Mouse (Mus musculus): Measurements from ENCODE around the gene Gpr89. TPM values are rescaled to one million over a fixed set of nuclear protein-coding genes. Genes with fewer than 3 reads are reported as not detected.

The Gpr89 gene
- 10 to 100 TPM; 20.8 to 21.6 TPM for total RNA-seq (2021)

DNA sequence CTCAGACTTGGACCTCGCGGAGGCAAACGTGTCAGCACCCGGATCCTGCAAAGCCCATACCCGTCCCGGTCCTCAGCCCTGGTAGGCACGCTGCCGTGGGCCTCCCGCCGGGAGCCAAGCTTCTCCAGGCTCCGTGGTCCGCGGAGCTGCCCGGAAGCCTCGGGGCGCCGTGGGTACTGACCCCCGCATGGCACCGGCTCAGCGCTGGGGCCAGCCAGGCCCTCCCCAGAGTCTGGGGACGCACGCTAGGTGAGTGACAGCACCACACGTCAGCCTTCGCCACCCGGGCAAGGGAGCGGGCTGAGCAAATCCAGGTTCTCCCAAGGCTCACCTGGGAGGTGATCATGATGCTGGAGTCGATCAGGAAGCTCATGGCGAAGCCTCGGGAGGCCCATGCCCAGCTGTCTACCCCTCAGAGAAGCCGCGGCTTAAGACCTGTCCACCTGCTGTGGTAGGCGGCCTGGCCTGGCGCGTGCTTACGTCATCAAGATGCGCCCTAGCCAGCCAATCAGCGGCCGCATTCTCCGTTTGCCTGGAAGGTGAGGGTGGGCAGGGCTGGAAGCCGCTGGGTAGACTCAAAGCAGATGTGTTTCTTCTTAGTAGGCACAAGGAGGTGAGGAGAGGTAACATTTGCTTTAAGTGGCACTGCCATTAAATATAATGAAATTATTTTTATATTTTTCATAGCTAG, at the start of gene Gpr89:
Gene Gpr89 (minus strand): TSS at position 496 of the 691 bp plus-strand sequence.
- DNase-seq, result peak; percentile 88 to 92
- intact Hi-C loops (cut with DNase I), result loop anchor here (5.0 kb wide), 1 partner anchor 163 kb away; no protein-coding TSS in a partner anchor

DNA sequence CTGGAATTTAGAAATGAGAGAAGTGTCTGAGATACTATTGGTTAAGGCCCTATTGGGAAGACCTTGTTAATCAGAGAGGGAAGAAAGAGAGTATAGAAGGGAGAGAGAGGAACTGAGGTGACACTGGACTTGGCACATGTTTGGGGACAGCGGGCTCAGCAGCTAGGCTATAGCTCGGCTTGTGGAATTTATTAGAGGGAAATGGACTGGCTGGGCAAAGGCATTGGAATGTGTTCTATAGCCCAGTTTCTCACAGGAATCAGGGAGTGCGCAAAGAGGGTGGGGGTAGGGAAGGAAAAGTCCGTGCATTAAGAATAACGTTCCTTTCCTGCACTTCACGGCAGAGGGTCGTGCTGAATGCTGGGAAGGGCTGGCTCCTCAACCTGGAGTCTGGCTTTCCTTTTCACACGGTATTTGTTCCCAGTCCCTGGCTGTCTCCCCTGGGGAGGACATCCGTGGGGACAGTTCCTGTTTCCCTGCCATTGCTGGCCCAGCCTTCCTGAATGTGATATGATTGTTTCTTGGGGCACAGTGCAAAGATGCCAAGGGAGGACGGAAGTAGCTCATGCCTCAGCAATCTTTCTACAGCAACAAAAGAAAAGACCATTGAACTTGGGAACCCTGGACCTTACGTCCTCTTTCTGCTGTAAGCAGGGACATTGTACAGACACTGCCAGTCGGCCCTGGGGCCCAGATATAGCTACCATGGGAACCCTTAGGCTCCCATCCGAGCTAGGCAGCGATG, 48.5 kb upstream of the Gpr89 start:
- DNase-seq, result no peak
- intact Hi-C loops (cut with DNase I), result no loop called here

DNA sequence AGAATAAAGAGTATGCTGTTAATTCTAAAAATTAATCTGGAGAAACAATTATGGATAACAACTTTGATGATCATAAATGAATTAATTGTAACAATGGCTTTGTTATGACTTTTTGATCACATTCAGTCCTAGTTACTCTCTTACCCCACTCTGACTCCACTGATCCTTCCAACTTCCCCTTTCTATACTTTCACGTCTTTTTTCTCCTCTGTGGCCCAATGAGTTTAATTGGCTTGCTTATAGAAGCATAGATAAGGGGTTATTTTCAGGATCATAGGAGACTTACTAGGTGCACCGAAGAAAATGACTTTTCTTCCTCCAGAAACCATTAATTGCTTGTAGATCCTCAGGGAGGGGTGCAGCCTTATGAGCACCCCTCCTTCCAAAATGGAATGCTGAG, 37.6 kb upstream of the Gpr89 start:
- intact Hi-C loops (cut with DNase I), result no loop called here

DNA sequence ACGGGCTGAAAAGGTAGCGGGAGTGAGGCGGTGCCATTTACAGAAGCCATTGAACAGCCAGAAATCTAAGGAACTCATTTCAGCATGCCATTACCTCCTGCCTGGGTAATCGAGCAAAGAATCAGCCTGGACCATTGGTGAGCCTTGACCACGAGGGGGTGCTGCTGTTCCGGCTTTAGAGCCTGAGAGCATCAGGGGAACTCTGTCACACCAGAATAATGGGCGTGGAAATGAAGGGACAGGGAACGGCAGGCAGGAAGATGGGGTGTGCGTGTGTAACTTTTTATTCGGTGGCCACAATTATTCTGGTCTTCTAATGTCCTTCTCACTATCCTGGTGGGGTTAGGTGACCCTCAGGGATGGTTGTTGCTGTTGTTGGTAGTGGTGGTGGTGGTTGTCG, 33.6 kb upstream of the Gpr89 start:
- intact Hi-C loops (cut with DNase I), result loop anchor here (1.0 to 5.0 kb wide), 4 partner anchors 94 to 1469 kb away; no protein-coding TSS in a partner anchor
- DNase-seq, result peak; percentile 80 to 86

More for the DNA sequence above, 37.6 kb upstream of the Gpr89 start:
- DNase-seq, result no peak

DNA sequence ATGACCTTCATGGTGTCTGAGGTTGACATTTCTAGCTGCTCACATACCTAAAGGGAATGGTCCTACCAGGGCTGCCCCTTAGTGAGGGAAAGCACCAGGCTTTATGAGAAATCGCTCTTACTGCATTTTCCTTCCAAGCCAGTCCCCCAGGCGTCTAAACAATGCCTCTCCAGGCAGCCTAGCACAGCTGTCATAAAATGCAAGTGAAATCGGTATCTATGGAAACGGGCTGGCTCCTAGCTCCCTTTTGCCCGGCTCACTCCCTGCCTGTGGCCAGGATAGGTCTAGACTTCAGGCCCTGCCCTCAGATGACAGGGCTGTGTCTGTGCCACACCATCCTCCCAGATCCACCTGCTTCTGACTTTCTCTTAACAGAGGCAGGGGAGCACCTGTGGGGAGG, 32.5 kb upstream of the Gpr89 start:
- no peak for DNase-seq
- intact Hi-C loops (cut with DNase I), result loop anchor here (1.0 to 5.0 kb wide), 4 partner anchors 95 to 1470 kb away; no protein-coding TSS in a partner anchor

DNA sequence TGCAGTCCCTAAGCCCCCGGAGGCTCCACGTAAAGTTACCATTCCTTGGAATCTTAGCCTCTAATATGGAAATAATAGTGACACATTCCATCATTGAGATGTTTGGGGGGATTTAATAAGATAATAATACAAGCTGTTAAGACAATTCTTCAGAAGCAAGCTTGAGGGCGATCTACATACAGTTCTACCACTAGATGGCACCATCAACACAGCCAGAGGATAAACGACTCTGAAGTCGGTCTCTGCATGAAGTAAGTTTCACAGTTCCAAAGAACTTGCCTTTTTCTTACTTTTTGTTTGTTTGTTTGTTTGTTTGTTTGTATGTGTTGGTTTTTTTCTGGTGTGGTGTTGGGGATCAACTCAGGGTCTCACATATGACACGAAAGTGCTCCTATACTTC, 31.1 kb upstream of the Gpr89 start:
- intact Hi-C loops (cut with DNase I), result loop anchor here (1.0 to 5.0 kb wide), 2 partner anchors 249 to 1471 kb away; no protein-coding TSS in a partner anchor
- peak in 1 of 2 experiments; percentile 5 for DNase-seq

DNA sequence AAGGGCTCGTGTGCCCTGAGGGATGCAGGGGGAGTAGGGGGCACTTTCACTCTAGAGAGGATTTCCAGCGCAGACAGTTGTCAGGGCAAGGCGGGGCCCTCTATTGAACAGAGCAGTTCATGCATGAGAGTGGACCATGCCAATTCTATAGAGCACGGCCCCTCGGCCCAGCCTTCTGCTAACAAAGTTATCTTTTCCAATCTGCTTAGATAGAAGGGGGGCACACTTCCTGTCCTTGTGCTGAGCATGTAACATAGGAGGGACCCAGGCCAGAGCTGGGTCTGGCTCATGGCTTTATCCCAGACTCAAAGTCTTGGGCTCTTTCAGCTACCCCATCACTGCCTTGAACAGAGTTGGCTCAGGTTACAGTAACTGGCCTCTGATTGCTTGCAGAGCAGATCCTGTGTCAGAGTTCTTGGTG, 26.1 kb upstream of the Gpr89 start:
- intact Hi-C loops (cut with DNase I), result no loop called here

DNA sequence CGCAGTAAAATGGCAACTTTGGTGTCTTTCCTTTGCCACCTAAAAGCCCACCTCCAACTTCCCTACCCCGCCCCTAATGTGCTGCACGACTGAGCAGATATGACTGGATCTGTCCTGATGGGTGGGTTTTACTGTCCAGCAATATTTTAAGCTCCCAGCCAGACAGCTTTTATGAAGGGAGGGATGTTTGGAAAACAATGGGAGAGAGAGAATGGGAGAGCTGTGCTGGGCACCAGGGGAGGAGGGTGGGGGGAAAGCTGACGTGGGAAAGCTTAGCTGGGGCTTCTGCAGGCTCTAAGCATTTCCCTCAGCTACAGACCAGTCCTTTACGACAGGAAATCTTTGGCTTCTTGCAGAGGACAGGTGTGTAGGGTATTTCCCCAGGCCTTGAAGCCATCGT, 20.8 kb upstream of the Gpr89 start, which contains the start of gene Gja8:
Gene Gja8 (minus strand): TSS at position 101 of the 400 bp plus-strand sequence.
- no peak for DNase-seq
- intact Hi-C loops (cut with DNase I), result no loop called here

More for the DNA sequence above, 26.1 kb upstream of the Gpr89 start:
- no peak for DNase-seq

DNA sequence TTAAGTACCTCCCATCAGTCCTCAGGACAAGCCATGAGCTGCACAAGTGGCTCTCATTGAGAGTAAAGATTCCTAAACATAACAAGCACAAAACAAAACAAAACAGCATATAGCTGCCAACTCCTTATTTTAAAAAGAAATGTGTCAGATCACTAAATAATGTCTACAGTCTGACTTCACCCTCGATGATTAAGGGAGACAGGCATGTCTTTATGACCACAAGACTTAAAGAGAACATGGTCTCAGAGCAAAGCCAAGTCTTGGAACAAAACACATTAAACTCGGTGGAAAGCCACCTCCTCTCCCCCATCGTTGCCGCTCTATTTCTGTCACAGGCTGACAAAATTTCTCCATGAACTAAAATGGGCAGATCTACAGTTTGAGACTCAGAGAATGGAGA, 19.5 kb upstream of the Gpr89 start:
- intact Hi-C loops (cut with DNase I), result no loop called here
- no peak for DNase-seq

DNA sequence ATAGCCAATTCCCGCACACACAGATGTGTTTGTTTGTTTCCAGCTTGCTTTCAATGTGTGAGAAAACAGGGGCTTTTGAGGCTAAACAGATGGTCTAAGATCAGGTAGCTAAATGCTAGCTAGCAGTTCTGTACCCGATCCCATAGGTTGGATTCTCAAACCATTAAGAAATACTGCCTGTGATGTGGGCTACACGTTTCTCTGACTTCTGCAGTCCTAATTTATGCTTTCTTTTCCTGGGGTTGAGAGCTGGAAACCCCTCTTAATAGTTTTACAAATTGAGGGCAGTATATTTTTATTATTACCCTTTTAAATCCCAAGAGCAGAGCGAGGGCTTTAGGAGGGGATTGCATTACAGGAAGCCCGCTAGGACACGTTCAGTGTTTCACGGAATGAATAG, 15.8 kb upstream of the Gpr89 start:
- DNase-seq, result no peak
- intact Hi-C loops (cut with DNase I), result no loop called here

DNA sequence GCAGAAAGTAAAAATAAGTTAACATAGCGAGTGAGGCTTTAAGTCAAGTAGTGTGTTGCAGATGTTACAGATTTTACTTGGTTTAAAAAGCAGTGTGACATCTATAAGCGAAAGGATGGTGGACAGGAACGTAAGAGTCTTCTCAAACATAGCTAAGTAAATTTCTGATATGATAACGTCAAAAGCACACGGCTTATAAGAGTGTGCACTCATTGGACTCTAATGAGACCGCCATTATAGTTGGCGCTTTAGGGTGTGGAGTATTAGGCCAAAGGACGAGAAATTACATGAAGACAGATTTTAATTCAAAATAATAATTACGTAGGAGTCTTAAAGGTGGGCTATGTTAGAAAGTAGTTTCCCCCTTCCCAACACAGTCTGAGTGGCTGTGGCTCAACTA, 446 bp upstream of the Gpr89 start:
- no peak for DNase-seq
- intact Hi-C loops (cut with DNase I), result no loop called here

DNA sequence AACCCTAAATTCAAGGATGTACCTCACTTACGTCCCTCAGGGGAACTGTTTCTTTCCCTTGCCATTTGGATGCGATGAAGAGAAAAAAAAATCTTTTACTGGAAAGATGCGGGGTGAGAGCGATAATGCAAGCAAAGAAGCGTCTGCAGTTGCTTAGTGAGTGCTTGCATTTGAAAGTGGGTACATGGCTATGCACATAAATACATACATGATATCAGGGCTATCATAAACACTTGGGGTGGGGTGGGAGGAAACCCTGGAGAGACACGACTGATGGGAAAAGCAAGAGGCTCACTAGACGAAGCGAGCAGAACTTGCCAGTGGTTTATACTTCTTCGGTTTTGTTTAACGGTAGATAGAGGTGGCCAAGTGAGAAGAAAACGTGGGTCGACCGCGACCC, 753 bp downstream of the Gpr89 start, which contains the start of gene Gja5:
Gene Gja5 (plus strand): TSS at position 301 of the 400 bp plus-strand sequence.
- DNase-seq, result no peak
- intact Hi-C loops (cut with DNase I), result loop anchor here (5.0 kb wide), 1 partner anchor 162 kb away; no protein-coding TSS in a partner anchor

DNA sequence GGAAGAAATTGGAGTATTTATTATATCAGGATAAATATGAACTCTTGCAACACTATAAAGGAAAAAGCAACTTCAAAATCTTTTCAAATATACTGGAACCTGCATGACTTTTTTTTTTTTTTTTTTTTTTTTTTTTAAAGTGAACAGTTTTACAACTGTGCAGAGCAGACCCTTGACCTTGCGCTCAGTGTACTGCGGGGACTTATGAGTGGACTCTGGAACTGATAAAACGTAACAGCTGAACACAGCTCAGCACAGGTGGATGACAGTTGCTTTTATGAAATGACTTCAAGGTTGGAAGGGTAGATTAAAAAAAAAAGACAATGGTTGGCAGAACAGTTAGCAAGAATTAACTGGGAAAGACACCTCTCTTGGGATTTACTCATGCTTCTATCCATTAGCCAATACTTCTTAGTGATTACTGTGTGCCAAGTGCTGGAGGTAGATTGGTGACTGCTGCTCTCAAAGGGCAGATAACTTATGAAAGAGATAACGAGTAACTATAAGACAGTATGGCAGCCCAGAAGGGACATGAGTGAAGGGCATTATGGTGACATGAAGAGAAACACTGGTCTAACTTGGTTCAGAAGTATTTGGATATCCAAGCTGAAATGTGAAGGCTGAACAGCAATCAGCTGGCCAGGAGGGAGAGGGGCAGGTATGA, 2.7 kb downstream of the Gpr89 start:
- no peak for DNase-seq
- intact Hi-C loops (cut with DNase I), result loop anchor here (5.0 kb wide), 1 partner anchor 160 kb away; no protein-coding TSS in a partner anchor

DNA sequence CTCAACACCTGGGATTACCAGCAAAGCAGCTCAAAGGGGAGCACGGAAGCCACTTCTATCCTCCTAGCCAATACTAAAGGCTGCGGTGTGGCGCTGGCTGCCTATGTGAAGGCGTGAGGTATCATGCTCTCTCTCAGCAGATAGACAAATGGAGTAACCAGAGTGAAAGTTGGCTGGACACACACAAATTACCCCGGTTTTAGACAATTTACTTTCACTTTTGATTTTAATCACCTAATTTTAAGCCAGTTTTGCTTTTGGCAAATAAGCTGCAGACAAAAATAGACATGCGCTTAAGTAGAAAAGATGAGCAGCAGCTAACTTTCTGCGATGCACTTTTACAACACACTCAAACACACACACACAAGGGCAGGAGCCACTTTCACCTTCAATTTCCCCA, 21.5 kb downstream of the Gpr89 start:
- DNase-seq, result no peak
- intact Hi-C loops (cut with DNase I), result no loop called here

DNA sequence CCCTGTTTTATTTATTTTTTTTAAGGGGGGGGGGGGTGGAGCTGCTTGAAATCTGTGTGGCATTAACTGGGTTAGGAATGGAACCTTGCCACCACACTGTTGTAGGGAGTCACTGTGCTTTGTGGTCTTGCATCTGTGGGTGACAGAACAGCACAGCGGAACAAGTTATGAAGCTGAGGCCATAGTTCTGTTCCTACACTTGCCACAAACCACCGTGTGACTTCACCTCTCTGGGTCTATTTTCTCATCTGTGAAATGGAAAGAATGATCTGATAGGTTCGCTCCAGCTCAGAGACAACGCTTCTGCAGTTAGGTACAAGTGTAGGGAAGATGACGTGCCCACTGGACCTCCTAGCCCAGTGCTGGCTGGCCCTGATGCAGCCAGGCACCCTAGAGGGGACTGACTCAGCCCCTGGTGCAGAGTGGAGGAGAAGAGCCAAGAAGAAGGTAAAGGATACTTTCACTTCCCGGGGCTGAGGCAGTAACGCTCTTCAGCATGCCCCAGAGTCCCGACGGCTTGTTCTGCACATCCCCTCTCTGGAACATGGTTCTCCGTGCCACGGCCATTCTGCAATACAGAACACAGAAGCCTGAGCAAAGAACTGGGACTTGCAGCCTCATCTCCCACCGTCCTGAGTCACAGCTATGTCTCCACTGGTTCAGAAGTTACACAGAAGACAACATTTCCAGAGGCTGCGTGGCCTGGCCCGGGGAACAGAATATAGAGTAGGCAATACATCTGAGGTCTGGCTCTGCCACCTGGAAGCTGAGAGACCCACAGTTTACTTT, 22.9 kb downstream of the Gpr89 start:
- intact Hi-C loops (cut with DNase I), result no loop called here
- no peak for DNase-seq

DNA sequence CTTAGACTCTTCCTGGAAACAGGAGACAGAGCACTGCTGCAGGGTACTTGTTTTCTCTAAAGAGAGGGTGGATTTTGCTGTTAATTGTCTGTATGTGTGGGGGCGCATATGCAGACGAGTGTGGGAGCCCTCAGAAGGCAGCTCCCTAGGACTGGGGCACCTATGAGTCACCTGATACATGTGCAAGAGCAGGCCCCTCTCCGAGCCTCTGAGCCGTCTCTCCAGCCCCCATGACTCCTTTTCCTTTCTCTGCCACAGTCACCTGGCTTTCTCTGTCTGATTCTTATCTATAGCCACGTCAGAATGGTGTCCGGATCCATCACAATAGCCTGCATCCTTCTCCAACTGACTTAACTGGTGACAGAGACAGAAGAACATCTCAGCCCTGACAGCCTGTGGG, 23.6 kb downstream of the Gpr89 start:
- intact Hi-C loops (cut with DNase I), result no loop called here
- DNase-seq, result no peak

DNA sequence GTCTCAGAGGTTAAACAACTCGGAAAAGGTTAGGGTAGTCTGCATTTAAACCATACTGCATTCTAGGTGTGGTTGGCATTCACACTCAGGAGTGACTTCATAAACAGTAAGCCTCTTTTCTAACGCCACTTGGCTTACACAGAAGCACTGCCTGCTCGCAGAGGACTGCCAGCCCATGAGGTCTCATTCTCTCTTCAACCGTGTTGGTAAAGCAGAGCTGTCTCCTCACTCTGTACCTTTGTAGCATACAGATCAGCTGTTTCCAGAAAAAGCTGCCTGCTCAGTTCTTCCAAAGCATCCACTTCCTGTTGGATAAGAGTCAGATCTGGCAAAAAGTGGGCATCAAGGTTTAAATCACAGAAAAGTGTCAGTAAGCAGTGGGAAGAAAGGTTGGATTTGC, 24.8 kb downstream of the Gpr89 start:
- intact Hi-C loops (cut with DNase I), result no loop called here
- no peak for DNase-seq

DNA sequence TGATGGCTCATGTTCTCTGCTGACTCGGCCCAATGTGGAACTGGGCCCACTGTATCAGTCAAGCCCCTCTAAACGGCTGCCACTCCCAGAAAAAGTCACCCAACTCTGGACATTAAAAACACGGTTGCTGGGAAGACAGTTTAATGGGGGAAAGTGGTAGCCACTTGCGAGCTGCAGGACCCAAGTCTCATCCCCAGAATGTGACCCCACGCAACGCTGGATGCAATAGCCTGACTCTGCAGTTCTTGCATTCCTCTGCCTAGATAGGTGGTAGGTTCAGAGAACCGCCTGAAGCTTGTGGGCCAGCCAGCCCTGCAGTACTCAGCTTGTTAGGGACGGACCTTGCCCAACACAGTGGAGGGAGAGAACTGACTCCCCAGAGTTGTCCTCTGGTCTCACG, 25.6 kb downstream of the Gpr89 start:
- intact Hi-C loops (cut with DNase I), result no loop called here
- no peak for DNase-seq

DNA sequence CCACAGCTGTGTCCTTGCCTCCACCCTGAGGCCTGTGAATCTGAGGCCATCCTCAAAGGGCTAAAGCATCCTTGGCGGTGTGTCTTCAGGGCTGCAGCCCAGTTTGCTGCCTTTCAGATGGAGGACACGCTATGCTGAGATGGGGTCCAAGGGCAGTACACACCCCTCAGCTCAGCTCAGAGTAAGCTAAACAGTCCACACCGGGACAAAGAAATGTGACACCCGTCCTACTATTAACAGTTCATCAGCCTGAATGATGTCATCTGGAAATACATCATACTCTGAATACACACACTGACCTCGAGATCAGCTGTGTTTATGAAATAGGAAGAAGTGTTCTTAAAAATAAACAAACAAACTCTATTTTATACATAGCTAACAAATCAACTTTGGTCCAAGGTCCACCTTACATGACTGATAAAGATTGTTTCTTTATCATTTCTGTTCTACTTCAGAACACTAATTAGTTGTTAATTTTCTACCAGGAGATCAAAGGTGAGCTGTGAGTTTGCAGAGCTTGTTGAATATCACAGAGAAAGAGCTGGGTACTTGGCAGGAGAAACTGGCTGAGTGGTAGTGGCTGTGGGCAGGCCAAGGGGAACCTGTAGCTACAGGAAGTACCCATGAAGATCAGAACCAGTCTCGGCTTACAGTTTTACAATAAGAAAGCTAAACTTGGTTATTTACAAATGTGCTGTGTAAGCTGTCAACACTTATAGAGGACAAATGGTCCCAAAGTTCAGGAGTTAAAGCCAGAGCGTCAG, 30.2 kb downstream of the Gpr89 start:
- DNase-seq, result no peak
- intact Hi-C loops (cut with DNase I), result no loop called here
